Mouse (Mus musculus) induced T-regulatory cell, adult 2 months (primary cell): ENCODE results near the gene Pik3ip1.

Experiments
- DNase-seq: peaks from one replicate; pipeline ENCODE4 v3.0.0-alpha.2; 2012; ENCODE audit warnings: low read depth

The Pik3ip1 gene

GRCm38 (mm10) chr11:3329891-3330451 lies at the start of gene Pik3ip1:
Gene Pik3ip1, plus strand, starts transcription at chr11:3330401.
- DNase-seq: no peak

GRCm38 (mm10) chr11:3282887-3283286 lies 47.3 kb upstream of the Pik3ip1 start:
- no peak for DNase-seq

- DNase-seq: no peak
Measured at GRCm38 (mm10) chr11:3283645-3284044, 46.6 kb upstream of the Pik3ip1 start.

- no peak for DNase-seq
Measured at GRCm38 (mm10) chr11:3285940-3286339, 44.3 kb upstream of the Pik3ip1 start.

GRCm38 (mm10) chr11:3287131-3287530 lies 43.1 kb upstream of the Pik3ip1 start:
- DNase-seq: no peak

- DNase-seq: no peak
Measured at GRCm38 (mm10) chr11:3287921-3288320, 42.3 kb upstream of the Pik3ip1 start.

- DNase-seq: peak; percentile 57
Measured at GRCm38 (mm10) chr11:3288521-3289301, 41.5 kb upstream of the Pik3ip1 start, which contains the start of gene Patz1. Gene Patz1, plus strand, starts transcription at chr11:3288874.

GRCm38 (mm10) chr11:3289302-3289802 lies 40.8 kb upstream of the Pik3ip1 start:
- DNase-seq: peak; percentile 75

- DNase-seq: peak; percentile 91
Measured at GRCm38 (mm10) chr11:3289803-3290639, 40.2 kb upstream of the Pik3ip1 start.

GRCm38 (mm10) chr11:3290640-3291310 lies 39.4 kb upstream of the Pik3ip1 start:
- peak; percentile 72 for DNase-seq

GRCm38 (mm10) chr11:3291311-3292061 lies 38.7 kb upstream of the Pik3ip1 start:
- DNase-seq: peak; percentile 74

GRCm38 (mm10) chr11:3292062-3292421 lies 38.2 kb upstream of the Pik3ip1 start:
- DNase-seq: peak; percentile 72

GRCm38 (mm10) chr11:3292711-3293249 lies 37.4 kb upstream of the Pik3ip1 start:
- no peak for DNase-seq

GRCm38 (mm10) chr11:3293361-3293760 lies 36.8 kb upstream of the Pik3ip1 start:
- DNase-seq: no peak

- DNase-seq: no peak
Measured at GRCm38 (mm10) chr11:3294641-3295040, 35.6 kb upstream of the Pik3ip1 start.

GRCm38 (mm10) chr11:3296056-3296455 lies 34.1 kb upstream of the Pik3ip1 start:
- no peak for DNase-seq

GRCm38 (mm10) chr11:3297871-3298812 lies 32.1 kb upstream of the Pik3ip1 start:
- DNase-seq: no peak

- DNase-seq: no peak
Measured at GRCm38 (mm10) chr11:3298813-3299185, 31.4 kb upstream of the Pik3ip1 start.

GRCm38 (mm10) chr11:3301075-3301474 lies 29.1 kb upstream of the Pik3ip1 start:
- no peak for DNase-seq

- no peak for DNase-seq
Measured at GRCm38 (mm10) chr11:3302385-3302784, 27.8 kb upstream of the Pik3ip1 start.
